Mouse (Mus musculus): ENCODE results near the gene Fgfr2.
"Not testable (repeated sequence)": the region's sequence is repeated elsewhere in the genome, so short reads cannot be mapped to it uniquely, and the experiment has no call there.

The Fgfr2 gene

DNA sequence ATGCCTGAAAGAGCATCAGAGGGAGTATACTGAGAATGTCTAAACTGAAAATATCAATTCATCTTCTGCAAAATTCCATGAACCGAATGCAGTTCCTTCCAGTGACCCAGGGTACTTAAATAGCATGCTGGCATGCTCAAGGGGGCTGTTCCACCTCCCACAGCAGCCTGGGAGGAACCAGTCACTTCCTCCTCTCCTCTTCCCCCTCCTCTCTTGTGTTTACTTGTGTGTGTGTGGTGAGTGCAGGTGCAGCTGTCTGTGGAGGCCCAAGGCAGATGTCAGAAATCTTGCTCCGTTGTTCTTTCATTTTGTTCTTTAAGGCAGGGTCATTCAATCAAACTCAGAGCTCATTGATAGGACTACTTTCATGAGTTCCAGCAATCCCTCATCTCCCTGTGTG is 1954.1 kb downstream of the Fgfr2 start:
- no peak for DNase-seq (ENCODE audit: low spot score)

GRCm38 (mm10) chr7:131167771-131168170 is 1955.4 kb downstream of the Fgfr2 start:
- DNase-seq (ENCODE audit: low spot score) = no peak

DNA sequence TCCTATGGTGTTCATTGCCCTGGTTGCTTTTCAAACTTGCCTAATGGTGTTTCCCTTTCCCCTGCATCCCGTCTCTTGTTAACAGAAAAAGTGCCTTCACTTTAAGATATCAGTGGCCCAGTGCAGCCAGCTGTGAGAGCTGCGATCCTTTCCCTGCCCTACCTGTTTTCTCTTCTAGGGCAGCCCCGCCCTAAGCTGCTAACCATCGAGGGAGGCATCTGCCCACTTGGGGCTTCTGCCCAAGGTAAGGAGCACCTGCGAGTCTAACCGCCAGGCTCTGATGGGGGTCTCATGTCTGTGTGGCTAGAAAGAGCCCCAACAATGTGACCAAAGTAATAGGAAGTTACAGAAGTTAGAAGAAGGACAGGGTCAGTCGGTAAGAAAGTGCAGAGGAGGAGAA is 1960.9 kb downstream of the Fgfr2 start:
- no peak for DNase-seq (ENCODE audit: low spot score)

GRCm38 (mm10) chr7:131153044-131153443 is 1970.1 kb downstream of the Fgfr2 start:
- no peak for DNase-seq (ENCODE audit: low spot score)

DNA sequence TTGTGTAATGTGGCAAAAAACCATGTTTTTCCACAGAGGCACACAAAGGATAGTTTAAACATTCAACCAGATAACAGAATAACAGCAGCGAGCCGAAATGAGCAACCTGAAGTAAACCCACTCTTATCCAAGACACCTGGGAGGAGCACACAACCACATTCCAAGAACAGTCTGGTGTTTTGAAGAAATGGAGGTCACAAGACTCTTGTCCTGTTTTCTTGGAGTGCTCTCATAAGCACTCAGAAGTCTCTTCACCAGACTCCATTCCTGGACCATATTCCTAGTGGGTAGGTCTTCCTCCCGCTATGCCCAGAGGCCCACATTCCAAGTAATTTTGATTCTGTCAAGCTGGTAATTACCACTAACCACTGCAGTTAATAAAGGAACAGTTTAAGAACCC is 1973.0 kb downstream of the Fgfr2 start:
- no peak for DNase-seq (ENCODE audit: low spot score)

DNA sequence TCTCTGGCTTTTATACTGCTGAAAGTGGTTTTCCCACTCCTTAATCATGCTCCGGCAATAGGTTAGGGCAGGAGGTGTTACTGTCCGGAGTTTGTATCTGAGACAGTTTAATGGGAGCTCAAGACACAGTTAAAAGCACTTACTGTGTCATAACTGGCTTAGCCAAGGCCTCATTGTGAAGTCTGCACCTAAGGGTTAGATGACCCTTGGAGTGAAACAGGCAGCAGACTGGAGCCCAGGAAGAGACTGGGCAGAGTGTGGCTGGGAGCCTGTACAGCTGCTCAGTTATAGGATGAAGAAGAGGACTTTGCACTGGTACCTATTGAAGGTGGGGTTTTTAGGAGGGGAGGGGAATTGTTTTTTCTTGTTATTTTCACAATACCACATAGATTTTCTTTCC is 1976.9 kb downstream of the Fgfr2 start, which contains the start of gene 4933402N03Rik:
Gene 4933402N03Rik, minus strand, starts transcription at position 101 of the 400 bp plus-strand sequence.
- no peak for DNase-seq (ENCODE audit: low spot score)

GRCm38 (mm10) chr7:131133181-131133580 is 1990.0 kb downstream of the Fgfr2 start:
- DNase-seq (ENCODE audit: low spot score) = no peak

DNA sequence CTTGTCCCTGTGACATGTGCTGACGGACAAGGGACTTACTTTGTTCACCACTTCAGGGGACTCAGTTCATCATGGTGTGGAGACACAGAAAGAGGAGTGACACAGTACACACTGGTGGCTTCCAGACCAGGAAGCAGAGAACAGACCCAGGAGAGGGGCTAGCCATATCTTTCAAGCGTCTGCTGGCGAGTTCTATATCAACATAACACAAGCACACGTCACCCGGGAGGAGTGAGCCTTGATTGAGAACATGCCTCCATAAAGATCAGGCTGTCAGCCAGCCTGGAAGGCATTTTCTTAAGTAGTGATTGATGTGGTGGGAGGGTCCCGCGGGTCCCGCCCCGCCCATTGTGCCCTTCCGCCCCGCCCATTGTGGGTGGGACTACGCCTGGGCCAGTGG is 1993.1 kb downstream of the Fgfr2 start:
- DNase-seq (ENCODE audit: low spot score) = no peak

- no peak for DNase-seq (ENCODE audit: low spot score)
Measured at GRCm38 (mm10) chr7:131122210-131122807, 2000.8 kb downstream of the Fgfr2 start.

DNA sequence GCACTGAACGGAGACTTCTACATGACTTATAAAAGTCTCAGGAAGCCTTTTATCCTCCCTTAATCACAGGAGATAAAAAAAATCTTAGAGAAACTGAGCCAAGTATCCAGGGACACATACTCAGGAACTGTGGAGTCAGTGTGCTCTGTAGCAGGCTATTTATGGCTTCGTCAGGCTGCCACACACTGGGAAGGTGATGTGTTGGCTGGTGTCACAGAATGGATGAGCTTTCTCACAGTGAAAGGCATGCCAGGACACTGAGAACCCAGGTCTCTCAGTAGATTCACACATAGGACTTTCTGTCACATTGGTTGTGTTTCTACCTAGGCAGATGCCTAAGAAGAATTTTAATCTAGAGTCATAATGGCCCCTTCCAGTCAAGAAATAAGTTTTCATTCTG is 2008.7 kb downstream of the Fgfr2 start:
- DNase-seq (ENCODE audit: low spot score) = no peak

DNA sequence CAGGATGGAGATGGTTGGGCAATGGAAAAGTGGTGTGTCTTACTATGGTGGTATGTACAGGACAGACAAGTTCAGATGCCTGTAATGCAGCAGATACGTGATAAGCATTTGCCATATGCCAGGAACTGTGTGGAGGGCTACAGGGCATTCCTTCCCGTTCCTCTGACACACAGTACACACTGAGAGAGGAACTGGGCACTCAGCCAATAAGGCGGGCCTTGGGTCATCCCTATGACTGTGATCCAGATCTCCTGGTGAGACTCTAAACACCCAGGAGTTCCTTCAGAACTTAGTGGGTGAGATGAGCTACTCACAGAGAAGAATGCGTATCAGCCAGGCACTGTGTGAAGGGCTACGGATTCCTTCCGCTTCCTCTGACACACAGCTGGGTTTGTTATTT is 2009.5 kb downstream of the Fgfr2 start:
- DNase-seq (ENCODE audit: low spot score) = no peak

- peak; percentile 50 for DNase-seq (ENCODE audit: low spot score)
Measured at GRCm38 (mm10) chr7:131112486-131112885, 2010.7 kb downstream of the Fgfr2 start.

- not testable (repeated sequence) for DNase-seq (ENCODE audit: low spot score)
Measured at GRCm38 (mm10) chr7:131082403-131082802, 2040.7 kb downstream of the Fgfr2 start.

DNA sequence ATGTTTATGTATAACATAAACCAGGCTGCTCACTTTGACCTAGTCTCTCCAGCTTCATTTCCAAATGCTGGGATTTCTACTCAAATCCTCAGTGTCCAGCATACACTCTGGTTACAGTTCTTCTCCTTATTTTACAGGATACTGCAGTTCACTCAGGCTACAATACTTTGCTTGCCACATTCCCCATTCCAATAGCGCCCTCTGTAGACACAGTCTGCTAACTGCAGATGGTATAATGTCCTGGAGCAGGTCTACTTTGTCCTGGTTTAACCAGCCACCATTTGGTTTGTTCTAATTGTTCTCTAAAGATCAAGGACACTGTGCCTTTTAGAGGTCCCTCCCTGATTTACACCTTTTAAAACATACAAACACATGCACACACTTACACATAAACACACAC is 2047.2 kb downstream of the Fgfr2 start:
- no peak for DNase-seq (ENCODE audit: low spot score)

DNA sequence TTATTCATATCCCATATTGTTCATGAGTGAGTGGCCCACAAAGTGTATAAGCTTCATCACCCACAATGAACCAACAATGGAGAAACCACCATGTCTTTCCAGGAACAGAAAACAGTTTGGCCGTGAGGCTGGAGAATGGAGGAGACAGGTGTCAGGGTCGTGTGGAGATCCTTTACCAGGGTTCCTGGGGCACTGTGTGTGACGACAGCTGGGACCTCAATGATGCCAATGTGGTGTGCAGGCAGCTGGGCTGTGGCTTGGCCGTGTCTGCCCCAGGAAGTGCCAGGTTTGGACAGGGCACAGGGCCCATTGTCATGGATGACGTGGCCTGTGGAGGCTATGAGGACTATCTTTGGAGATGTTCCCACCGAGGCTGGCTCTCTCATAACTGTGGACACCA is 2049.1 kb downstream of the Fgfr2 start:
- not testable (repeated sequence) for DNase-seq (ENCODE audit: low spot score)

- not testable (repeated sequence) for DNase-seq (ENCODE audit: low spot score)
Measured at GRCm38 (mm10) chr7:131073476-131073875, 2049.7 kb downstream of the Fgfr2 start.

DNA sequence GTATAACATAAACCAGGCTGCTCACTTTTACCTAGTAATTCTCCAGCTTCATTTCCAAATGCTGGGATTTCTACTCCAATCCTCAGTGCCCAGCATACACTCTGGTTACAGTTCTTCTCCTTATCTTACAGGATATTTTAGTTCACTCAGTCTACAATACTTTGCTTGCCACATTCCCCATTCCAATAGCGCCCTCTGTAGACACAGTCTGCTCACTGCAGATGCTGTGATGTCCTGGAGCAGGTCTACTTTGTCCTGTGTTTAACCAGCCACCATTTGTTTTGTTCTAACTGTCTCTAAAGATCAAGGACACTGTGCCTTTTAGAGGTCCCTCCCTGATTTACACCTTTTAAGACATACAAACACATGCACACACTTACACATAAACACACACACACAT is 2055.0 kb downstream of the Fgfr2 start:
- not testable (repeated sequence) for DNase-seq (ENCODE audit: low spot score)

DNA sequence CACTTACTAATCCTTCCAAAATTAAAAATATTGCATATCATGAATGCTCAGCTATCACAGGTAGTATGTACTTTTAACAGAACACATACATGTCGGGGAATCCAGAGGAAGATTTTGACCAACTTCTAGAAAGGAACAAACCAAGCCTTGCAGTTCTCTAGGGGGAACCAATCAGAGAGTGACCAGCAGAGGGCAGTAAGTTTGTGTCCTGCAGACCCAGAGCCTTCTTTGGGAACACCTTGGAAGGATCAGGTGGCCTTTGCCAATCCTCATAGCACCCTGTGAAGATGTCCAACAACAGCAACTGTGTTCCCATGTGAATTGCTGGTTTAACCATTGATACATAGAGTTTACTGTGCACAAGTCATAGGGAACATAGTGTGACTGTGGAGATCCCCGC is 2060.6 kb downstream of the Fgfr2 start:
- DNase-seq (ENCODE audit: low spot score) = no peak

DNA sequence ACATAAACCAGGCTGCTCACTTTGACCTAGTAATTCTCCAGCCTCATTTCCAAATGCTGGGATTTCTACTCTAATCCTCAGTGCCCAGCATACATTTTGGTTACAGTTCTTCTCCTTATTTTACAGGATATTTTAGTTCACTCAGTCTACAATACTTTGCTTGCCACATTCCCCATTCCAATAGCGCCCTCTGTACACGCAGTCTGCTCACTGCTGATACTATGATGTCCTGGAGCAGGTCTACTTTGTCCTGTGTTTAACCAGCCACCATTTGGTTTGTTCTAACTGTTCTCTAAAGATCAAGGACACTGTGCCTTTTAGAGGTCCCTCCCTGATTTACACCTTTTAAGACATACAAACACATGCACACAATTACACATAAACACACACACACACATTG is 2063.3 kb downstream of the Fgfr2 start:
- not testable (repeated sequence) for DNase-seq (ENCODE audit: low spot score)

DNA sequence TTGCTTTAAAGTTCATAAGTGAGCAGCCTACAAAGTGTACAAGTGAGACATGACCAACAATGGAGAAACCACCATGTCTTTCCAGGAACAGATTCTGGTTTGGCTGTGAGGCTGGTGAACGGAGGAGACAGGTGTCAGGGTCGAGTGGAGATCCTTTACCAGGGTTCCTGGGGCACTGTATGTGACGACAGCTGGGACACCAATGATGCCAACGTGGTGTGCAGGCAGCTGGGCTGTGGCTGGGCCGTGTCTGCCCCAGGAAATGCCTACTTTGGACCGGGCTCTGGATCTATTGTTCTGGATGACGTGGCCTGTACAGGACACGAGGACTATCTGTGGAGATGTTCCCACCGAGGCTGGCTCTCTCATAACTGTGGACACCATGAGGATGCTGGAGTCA is 2065.2 kb downstream of the Fgfr2 start:
- DNase-seq (ENCODE audit: low spot score) = not testable (repeated sequence)

DNA sequence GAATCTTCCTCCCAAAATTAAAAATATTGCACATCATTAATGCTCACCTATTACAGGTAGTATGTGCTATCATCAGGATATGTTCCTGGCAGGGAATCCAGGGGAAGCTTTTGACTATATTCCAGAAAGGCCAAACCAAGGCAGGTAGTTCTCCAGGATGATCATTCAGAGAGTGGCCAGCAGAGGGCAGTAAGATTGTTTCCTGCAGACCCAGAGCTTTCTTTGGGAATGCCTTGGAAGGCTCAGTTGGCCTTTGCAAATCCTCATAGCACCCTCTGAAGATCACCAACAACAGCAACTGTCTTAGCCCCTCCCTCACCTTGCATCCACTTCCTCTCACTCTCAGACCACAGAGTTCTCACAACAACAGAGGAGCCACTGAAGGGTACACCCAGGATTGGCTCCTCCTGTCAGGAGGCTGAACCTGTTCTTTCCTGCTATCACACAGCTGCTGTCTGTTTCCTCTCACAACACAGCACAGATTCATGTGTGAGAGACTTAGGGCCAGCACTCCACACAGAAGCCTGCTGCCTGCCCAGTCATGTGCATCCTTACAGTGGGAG is 2068.3 kb downstream of the Fgfr2 start:
- DNase-seq (ENCODE audit: low spot score) = no peak

GRCm38 (mm10) chr7:131049829-131050228 is 2073.3 kb downstream of the Fgfr2 start:
- not testable (repeated sequence) for DNase-seq (ENCODE audit: low spot score)

- peak; percentile 12 for DNase-seq (ENCODE audit: low spot score)
Measured at GRCm38 (mm10) chr7:131045258-131045835, 2077.8 kb downstream of the Fgfr2 start.

DNA sequence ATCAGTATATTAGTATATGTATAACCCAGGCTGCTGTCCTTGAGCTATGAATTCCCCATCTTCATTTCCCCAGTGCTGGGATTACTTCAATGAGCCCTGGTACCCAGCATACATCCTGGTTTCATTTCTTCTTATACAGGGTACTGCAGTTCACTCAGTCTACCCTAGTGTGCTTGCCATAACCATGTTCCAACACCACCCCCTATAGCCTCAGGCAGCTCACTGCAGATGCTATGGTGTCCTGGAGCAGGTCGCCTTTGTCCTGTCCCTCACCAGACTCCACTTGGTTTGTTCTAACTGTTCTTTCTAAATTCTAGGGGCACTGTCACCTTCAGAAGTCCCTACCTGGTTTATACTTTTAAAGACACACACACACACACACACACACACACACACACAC is 2080.5 kb downstream of the Fgfr2 start:
- no peak for DNase-seq (ENCODE audit: low spot score)
